Mouse (Mus musculus) lung, postnatal 0 days (tissue): ENCODE results near the gene Rab3gap2.

ENCODE experiments used
- CTCF ChIP-seq: IDR thresholded peaks from 2 replicates; pipeline ENCODE4 v1.5.1; 2016; ENCODE audit warnings: antibody characterized with exemption, mild to moderate bottlenecking
- EP300 ChIP-seq: IDR thresholded peaks from 2 replicates; pipeline ENCODE4 v1.6.1; 2016; ENCODE audit warnings: antibody characterized with exemption, mild to moderate bottlenecking, control low read depth

DNA sequence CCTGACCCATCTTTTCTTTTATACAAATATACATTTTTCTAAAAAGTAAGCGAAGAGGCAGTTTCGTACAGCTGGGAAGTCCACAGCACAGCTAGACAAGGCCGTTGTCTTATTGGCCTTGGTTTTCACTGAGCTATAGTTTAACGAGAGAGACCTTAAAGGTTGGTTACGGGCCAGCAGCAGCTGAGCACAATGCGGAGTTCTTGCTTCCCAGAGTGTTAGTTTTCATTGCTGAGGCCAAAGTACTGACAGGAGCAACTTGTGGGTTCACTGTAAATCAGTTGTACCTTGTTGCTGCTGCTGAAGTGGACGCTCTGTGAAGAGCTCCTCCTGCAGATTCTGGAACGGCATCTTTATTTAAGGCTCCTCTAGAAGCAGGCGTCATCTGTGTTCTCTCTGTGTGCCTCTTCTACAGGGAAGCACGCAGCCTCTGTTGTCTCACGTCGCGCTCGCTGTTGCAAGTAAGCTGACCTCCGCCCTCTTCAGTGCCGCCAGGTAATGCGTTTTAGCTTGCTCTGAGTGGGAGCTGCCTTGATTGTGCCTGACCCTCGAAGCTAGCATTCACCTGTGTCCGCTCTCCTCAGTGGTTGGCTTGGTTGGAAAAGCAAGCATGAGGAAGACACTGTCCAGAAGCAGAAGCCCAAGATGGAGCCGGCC is 43.6 kb downstream of the Rab3gap2 start:
- TF ChIP-seq EP300 (no peak), CTCF (no peak)
